11 mouse cellular contexts compared by ENCODE assay signal in the genomic region with DNA sequence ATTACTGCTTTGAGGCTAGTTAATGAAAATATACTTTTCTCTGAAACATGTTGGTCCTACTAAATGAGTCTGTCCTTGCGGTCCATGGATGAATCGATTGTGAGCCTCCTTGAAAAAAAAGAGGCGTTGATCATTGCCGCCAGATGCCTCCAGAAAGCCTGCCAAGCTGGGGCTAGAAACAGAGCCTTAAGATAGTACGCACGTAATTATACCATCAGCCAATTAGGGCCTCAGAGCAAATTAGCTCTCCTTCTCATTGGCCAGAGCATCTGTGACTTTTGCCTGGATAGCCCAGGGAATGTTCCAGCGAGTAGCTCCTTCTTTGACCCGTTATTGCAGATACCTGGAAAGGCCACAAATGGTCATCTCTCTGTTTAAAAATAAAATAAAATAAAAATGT. TPM values are rescaled to one million over a fixed set of nuclear protein-coding genes. Genes with fewer than 3 reads are reported as not detected.
DNase-seq lines count a peak whose midpoint lies in the region; ATAC-seq lines count a peak whose summit lies in the region.
"Had no signal": no experiment of that assay in that cellular context is flagged by ENCODE, and none has a peak within 500 bp of the region (broad histone marks: within the 10 kb centered on the region; RNA-seq: fewer than 3 reads in every experiment).

No protein-coding gene starts in this region.

- no peak overlapping the region for H3K9ac ChIP-seq in forebrain, embryonic 13.5 days
- no peak overlapping the region for H3K9ac ChIP-seq in forebrain, embryonic 12.5 days
- no peak overlapping the region for H3K9ac ChIP-seq in midbrain, embryonic 14.5 days (replicated peaks; ENCODE audit: low read length)
- no peak overlapping the region for H3K9ac ChIP-seq in heart, embryonic 11.5 days (ENCODE audit: low read depth, low read length)
- H3K9ac ChIP-seq: heart, embryonic 15.5 days had no signal

- intact Hi-C loops in left cerebral cortex, postnatal 4 days (cut with DNase I) = no loop called here

- 0 out of 2 replicates have a peak, but pooled peaks have one; percentile 51 for ATAC-seq in forebrain, embryonic 13.5 days
- ATAC-seq in forebrain, embryonic 12.5 days (ENCODE audit: low FRiP score) = no peak
- ATAC-seq in midbrain, embryonic 14.5 days (ENCODE audit: low FRiP score, low TSS enrichment) = no peak
- no peak for ATAC-seq in heart, embryonic 11.5 days (replicated peaks; ENCODE audit: insufficient number of reproducible peaks, low FRiP score, low TSS enrichment)

- H3K27ac ChIP-seq in forebrain, embryonic 13.5 days = peak overlapping the region; percentile 68
- H3K27ac ChIP-seq in forebrain, embryonic 12.5 days = no peak overlapping the region
- H3K27ac ChIP-seq in midbrain, embryonic 14.5 days (replicated peaks; ENCODE audit: low read depth, low read length) = no peak overlapping the region
- H3K27ac ChIP-seq in midbrain, embryonic 10.5 days (replicated peaks) = no peak overlapping the region
- no peak overlapping the region for H3K27ac ChIP-seq in heart, embryonic 11.5 days (ENCODE audit: low read depth, low read length)
- H3K27ac ChIP-seq: heart, embryonic 15.5 days had no signal

- H3K9me3 ChIP-seq in forebrain, embryonic 13.5 days (replicated peaks) = no peaks in the 10 kb centered on the region
- H3K9me3 ChIP-seq in forebrain, embryonic 12.5 days = no peaks in the 10 kb centered on the region
- H3K9me3 ChIP-seq in midbrain, embryonic 14.5 days (ENCODE audit: control insufficient read depth, low read length) = no peaks in the 10 kb centered on the region
- H3K9me3 ChIP-seq in midbrain, embryonic 10.5 days (replicated peaks) = no peaks in the 10 kb centered on the region
- H3K9me3 ChIP-seq in heart, embryonic 11.5 days (replicated peaks; ENCODE audit: control insufficient read depth, low read length) = no peaks in the 10 kb centered on the region
- H3K9me3 ChIP-seq: heart, embryonic 15.5 days had no signal

- H3K27me3 ChIP-seq in forebrain, embryonic 13.5 days = no peaks in the 10 kb centered on the region
- no peaks in the 10 kb centered on the region for H3K27me3 ChIP-seq in forebrain, embryonic 12.5 days
- no peaks in the 10 kb centered on the region for H3K27me3 ChIP-seq in midbrain, embryonic 14.5 days (ENCODE audit: control insufficient read depth, insufficient read depth, low read length)
- H3K27me3 ChIP-seq in midbrain, embryonic 10.5 days (ENCODE audit: low read depth, poor library complexity, severe bottlenecking) = no peaks in the 10 kb centered on the region
- no peaks in the 10 kb centered on the region for H3K27me3 ChIP-seq in heart, embryonic 11.5 days (ENCODE audit: control insufficient read depth, insufficient read depth, low read length)
- H3K27me3 ChIP-seq: heart, embryonic 15.5 days had no signal

- WGBS in forebrain, embryonic 13.5 days = 58% methylated on average over 8 of the region's 8 CpGs
- WGBS in forebrain, embryonic 12.5 days = 66% methylated on average over 8 of the region's 8 CpGs
- 77% methylated on average over 8 of the region's 8 CpGs for WGBS in midbrain, embryonic 14.5 days
- WGBS in midbrain, embryonic 10.5 days = 90% methylated on average over 8 of the region's 8 CpGs
- WGBS in heart, embryonic 11.5 days (ENCODE audit: insufficient replicate concordance) = 73% methylated on average over 8 of the region's 8 CpGs

- no peaks in the 10 kb centered on the region for H3K36me3 ChIP-seq in forebrain, embryonic 13.5 days (ENCODE audit: poor library complexity, severe bottlenecking)
- H3K36me3 ChIP-seq in forebrain, embryonic 12.5 days (replicated peaks) = no peaks in the 10 kb centered on the region
- no peaks in the 10 kb centered on the region for H3K36me3 ChIP-seq in midbrain, embryonic 14.5 days (ENCODE audit: control insufficient read depth, insufficient read depth, low read length)
- no peaks in the 10 kb centered on the region for H3K36me3 ChIP-seq in midbrain, embryonic 10.5 days
- H3K36me3 ChIP-seq in heart, embryonic 11.5 days (ENCODE audit: control insufficient read depth, insufficient read depth, low read length) = no peaks in the 10 kb centered on the region
- H3K36me3 ChIP-seq: heart, embryonic 15.5 days had no signal

- peaks cover 34% of the 10 kb centered on the region for H3K4me1 ChIP-seq in forebrain, embryonic 13.5 days
- H3K4me1 ChIP-seq in forebrain, embryonic 12.5 days = peaks cover 20% of the 10 kb centered on the region
- H3K4me1 ChIP-seq in midbrain, embryonic 14.5 days (ENCODE audit: control insufficient read depth, insufficient read depth, low read length) = peaks cover 19% of the 10 kb centered on the region
- peaks cover 13% of the 10 kb centered on the region for H3K4me1 ChIP-seq in midbrain, embryonic 10.5 days
- H3K4me1 ChIP-seq in heart, embryonic 11.5 days (ENCODE audit: control insufficient read depth, insufficient read depth, low read length) = no peaks in the 10 kb centered on the region
- H3K4me1 ChIP-seq: heart, embryonic 15.5 days had no signal

- no peak overlapping the region for H3K4me2 ChIP-seq in forebrain, embryonic 13.5 days
- H3K4me2 ChIP-seq in forebrain, embryonic 12.5 days = no peak overlapping the region
- H3K4me2 ChIP-seq in midbrain, embryonic 14.5 days (ENCODE audit: low read length) = no peak overlapping the region
- H3K4me2 ChIP-seq in heart, embryonic 11.5 days = no peak overlapping the region
- H3K4me2 ChIP-seq: heart, embryonic 15.5 days had no signal

- no peak overlapping the region for H3K4me3 ChIP-seq in forebrain, embryonic 13.5 days
- H3K4me3 ChIP-seq in forebrain, embryonic 12.5 days (replicated peaks) = no peak overlapping the region
- no peak overlapping the region for H3K4me3 ChIP-seq in midbrain, embryonic 14.5 days (replicated peaks; ENCODE audit: low read depth, low read length)
- no peak overlapping the region for H3K4me3 ChIP-seq in midbrain, embryonic 10.5 days
- H3K4me3 ChIP-seq in heart, embryonic 11.5 days (ENCODE audit: low read depth, low read length) = no peak overlapping the region
- H3K4me3 ChIP-seq: heart, embryonic 15.5 days had no signal

- peak; percentile 31 for DNase-seq in midbrain, embryonic 14.5 days
- DNase-seq in midbrain, embryonic 10.5 days (ENCODE audit: low spot score) = no peak
- peak; percentile 63 for DNase-seq in left cerebral cortex, postnatal 4 days
- peak; percentile 17 to 19 for DNase-seq in right cerebral cortex, postnatal 36 days (ENCODE audit: low spot score in 2 of 2)
- DNase-seq in retina, postnatal 1 day = no peak

RNA-seq across cellular contexts. Expression of gene Tex36, which starts 7.6 kb away (rescaled TPM):
- polyA plus RNA-seq in forebrain, embryonic 13.5 days (2015; fragmentation: Nextera tagmentation; extraction: Ambion mirVana) = not detected in 2 replicates
- not detected in 2 replicates for polyA plus RNA-seq in forebrain, embryonic 12.5 days (2016; fragmentation: Nextera tagmentation; extraction: Ambion mirVana)
- polyA plus RNA-seq in midbrain, embryonic 14.5 days (2014; fragmentation: Nextera tagmentation; extraction: Ambion mirVana) = not detected in 2 replicates
- not detected in 2 replicates for polyA plus RNA-seq in midbrain, embryonic 10.5 days (2016; fragmentation: Nextera tagmentation; extraction: Ambion mirVana)
- not detected for total RNA-seq in left cerebral cortex, postnatal 4 days (2021)
- not detected in 2 replicates for polyA plus RNA-seq in heart, embryonic 11.5 days (2014; fragmentation: Nextera tagmentation; extraction: Ambion mirVana)
- total RNA-seq: layer of hippocampus, postnatal 25 days had no signal
- polyA plus RNA-seq: heart, embryonic 15.5 days; small intestine, adult 2 months had no signal

RNA-seq across cellular contexts. Expression of gene Edrf1, which starts 27.8 kb away (rescaled TPM):
- 22.4 and 25.3 TPM in 2 replicates for polyA plus RNA-seq in forebrain, embryonic 13.5 days (2015; fragmentation: Nextera tagmentation; extraction: Ambion mirVana)
- 32.1 and 34.4 TPM in 2 replicates for polyA plus RNA-seq in forebrain, embryonic 12.5 days (2016; fragmentation: Nextera tagmentation; extraction: Ambion mirVana)
- 15.1 and 26.9 TPM in 2 replicates for polyA plus RNA-seq in midbrain, embryonic 14.5 days (2014; fragmentation: Nextera tagmentation; extraction: Ambion mirVana)
- polyA plus RNA-seq in midbrain, embryonic 10.5 days (2016; fragmentation: Nextera tagmentation; extraction: Ambion mirVana) = 26.0 and 29.1 TPM in 2 replicates
- 10 to 100 TPM; 24.3 to 24.5 TPM for total RNA-seq in left cerebral cortex, postnatal 4 days (2021)
- 15.2 and 20.1 TPM in 2 replicates for polyA plus RNA-seq in heart, embryonic 11.5 days (2014; fragmentation: Nextera tagmentation; extraction: Ambion mirVana)

Comparison
In these comparisons a context has a peak if more than half of its experiments do, and no peak if none do; other contexts are left out.
1. DNase-seq: peak in midbrain, embryonic 14.5 days (single experiment), left cerebral cortex, postnatal 4 days (single experiment) and right cerebral cortex, postnatal 36 days (2 of 2); none in midbrain, embryonic 10.5 days (single experiment) and retina, postnatal 1 day (single experiment).